Comparison of ENCODE assay signal across 10 mouse cellular contexts in the genomic region with DNA sequence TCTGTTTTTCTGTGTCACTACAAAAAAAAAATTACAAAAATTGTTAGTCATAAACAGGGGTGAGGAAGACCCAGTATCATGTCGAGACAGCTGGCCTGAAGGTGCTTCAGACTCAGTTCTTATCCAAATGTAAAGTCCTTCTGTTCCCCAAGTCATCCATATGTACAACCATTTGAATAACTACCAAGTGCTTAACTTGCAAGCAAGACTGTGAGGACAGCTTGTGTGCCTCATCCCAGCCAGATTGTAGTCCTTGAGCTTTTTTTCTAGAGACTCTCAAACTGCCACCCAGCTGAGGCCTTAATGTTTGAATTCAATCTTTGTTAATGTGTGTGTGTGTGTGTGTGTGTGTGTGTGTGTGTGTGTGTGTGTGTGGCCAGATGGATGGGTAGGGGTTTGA.
"Had no signal": no experiment of that assay in that cellular context is flagged by ENCODE, and none has a peak within 500 bp of the region (broad histone marks: within the 10 kb centered on the region; RNA-seq: fewer than 3 reads in every experiment).

No protein-coding gene starts in this region.

- DNase-seq: kidney, adult 2 months; kidney, postnatal 25 days; left cerebral cortex, postnatal 4 days; liver, postnatal 0 days; lung, embryonic 14.5 days; retina, postnatal 1 day; right cerebral cortex, postnatal 25 days; spleen, adult 18-20 months; thymus, adult 18-20 months; thymus, postnatal 36 days had no signal
